Mouse (Mus musculus) lung, postnatal 0 days (tissue): ENCODE results near the gene Atxn7l2. TPM values are rescaled to one million over a fixed set of nuclear protein-coding genes. Genes with fewer than 3 reads are reported as not detected.

Experiments
- ATAC-seq: fragments of 200-750 bp; cut with Nextera tagmentation; 2 replicates; pipeline ENCODE4 v1.8.0; 2017; ENCODE audit warnings: moderate library complexity
- DNase-seq: peaks from one replicate; pipeline ENCODE4 v3.0.0-alpha.2; 2016; ENCODE audit warnings: low spot score
- H3K27ac ChIP-seq: fragments of 300-500 bp; sonication (generic); 2 replicates; pipeline ENCODE4 v1.5.1; 2014; ENCODE audit warnings: antibody characterized with exemption, mild to moderate bottlenecking, low read length, mixed read lengths
- H3K27me3 ChIP-seq: fragments of 300-500 bp; sonication (generic); replicated peaks from 2 replicates; pipeline ENCODE4 v1.6.1; 2014; ENCODE audit warnings: low read length, mixed read lengths; ENCODE audit not compliant: insufficient read depth
- H3K36me3 ChIP-seq: fragments of 300-500 bp; sonication (generic); 2 replicates; pipeline ENCODE4 v1.6.1; 2014; ENCODE audit warnings: low read length, mixed read lengths; ENCODE audit not compliant: insufficient read depth
- H3K4me1 ChIP-seq: fragments of 300-500 bp; sonication (generic); 2 replicates; pipeline ENCODE4 v1.6.1; 2014; ENCODE audit warnings: antibody characterized with exemption, low read depth, low read length, mixed read lengths; ENCODE audit not compliant: insufficient read depth
- H3K4me2 ChIP-seq: fragments of 300-500 bp; sonication (generic); replicated peaks from 2 replicates; pipeline ENCODE4 v1.6.1; 2014; ENCODE audit warnings: low read depth, mild to moderate bottlenecking, low read length, moderate library complexity, mixed read lengths
- H3K4me3 ChIP-seq: fragments of 300-500 bp; sonication (generic); 2 replicates; pipeline ENCODE4 v1.5.1; 2014; ENCODE audit warnings: low read depth, low read length
- H3K9ac ChIP-seq: fragments of 300-500 bp; sonication (generic); replicated peaks from 2 replicates; pipeline ENCODE4 v1.6.1; 2014; ENCODE audit warnings: low read depth, mild to moderate bottlenecking
- H3K9me3 ChIP-seq: fragments of 300-500 bp; sonication (generic); 2 replicates; pipeline ENCODE4 v1.6.1; 2016; ENCODE audit warnings: low read length, mixed read lengths
- CTCF ChIP-seq: IDR thresholded peaks from 2 replicates; pipeline ENCODE4 v1.5.1; 2016; ENCODE audit warnings: antibody characterized with exemption, mild to moderate bottlenecking
- EP300 ChIP-seq: IDR thresholded peaks from 2 replicates; pipeline ENCODE4 v1.6.1; 2016; ENCODE audit warnings: antibody characterized with exemption, mild to moderate bottlenecking, control low read depth
- WGBS: fragments of 180-500 bp; shearing (Covaris S2); extraction: QIAGEN DNeasy Blood & Tissue Kit; methylation state at CpG from one replicate; pipeline ENCODE4 v1.1.7; 2014; 5-methylcytosine and 5-hydroxymethylcytosine counted together
- polyA plus RNA-seq: library from polyadenylated mRNA; unstranded; fragments of >200 nt; fragmentation: Nextera tagmentation; extraction: Ambion mirVana; gene quantifications from 2 replicates; pipeline ENCODE4 v1.2.1, GENCODE M21; 2015

The Atxn7l2 gene
- polyA plus RNA-seq, 1 experiment from 2014 or later = 6.7 TPM

DNA sequence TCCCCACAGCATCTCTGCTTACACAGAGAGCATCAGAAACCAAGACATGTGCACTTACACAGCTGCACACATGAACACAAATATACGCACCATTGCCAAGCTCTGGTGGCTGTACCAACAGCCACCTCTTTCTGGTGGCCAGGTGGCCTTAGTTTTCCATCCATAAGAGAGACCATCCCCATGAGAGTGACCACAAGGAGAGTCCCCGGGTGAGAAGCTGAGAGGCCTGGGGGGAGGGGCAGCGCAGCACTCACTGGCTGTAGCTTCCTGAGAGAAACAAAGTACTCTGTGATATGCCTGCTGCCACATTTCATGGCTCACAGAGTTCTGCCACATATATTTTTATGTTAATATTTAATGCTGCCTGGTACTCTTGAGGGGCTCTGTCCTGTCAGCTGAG lies 41.5 kb downstream of the Atxn7l2 start:
- Histone ChIP-seq H3K36me3 (no peaks in the 10 kb centered on the region), H3K9ac (no peak overlapping the region), H3K9me3 (no peaks in the 10 kb centered on the region), H3K4me1 (no peaks in the 10 kb centered on the region), H3K27ac (no peak overlapping the region), H3K27me3 (no peaks in the 10 kb centered on the region; the same call in 1 of the 2 replicates), H3K4me3 (no peak overlapping the region), H3K4me2 (no peak overlapping the region)
- DNase-seq (no peak), ATAC-seq (no peak)
- WGBS = 43% methylated on average over 3 of the region's 3 CpGs
- TF ChIP-seq CTCF = no peak
- no peak for TF ChIP-seq EP300

DNA sequence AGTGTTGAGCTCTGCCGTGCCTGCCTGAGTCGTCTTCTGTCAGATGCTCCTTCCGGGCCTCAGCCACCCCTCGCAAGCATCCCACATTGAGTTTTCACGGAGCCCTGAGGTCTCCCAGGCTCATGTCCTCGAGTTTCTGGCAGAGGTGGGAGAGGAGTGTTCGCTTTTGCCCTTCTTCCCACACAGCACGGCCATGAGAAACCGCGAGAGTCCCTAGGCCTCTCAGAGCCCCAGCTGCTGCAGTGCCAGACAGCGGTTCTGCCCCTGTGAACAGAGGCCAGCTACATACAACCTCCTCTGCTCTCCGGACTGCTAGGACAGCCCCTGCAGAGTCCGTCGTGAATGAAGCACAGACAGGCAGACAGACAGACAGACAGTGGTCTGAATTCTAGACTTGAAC lies 43.2 kb downstream of the Atxn7l2 start:
- no peak overlapping the region for H3K9ac ChIP-seq
- H3K4me1 ChIP-seq = no peaks in the 10 kb centered on the region
- no peaks in the 10 kb centered on the region for H3K36me3 ChIP-seq
- no peaks in the 10 kb centered on the region for H3K27me3 ChIP-seq
- H3K4me2 ChIP-seq = no peak overlapping the region
- H3K4me3 ChIP-seq = no peak overlapping the region
- DNase-seq = no peak
- WGBS = 47% methylated on average over 14 of the region's 14 CpGs
- H3K27ac ChIP-seq = no peak overlapping the region
- H3K9me3 ChIP-seq = no peaks in the 10 kb centered on the region
- ATAC-seq = 0 out of 2 replicates have a peak, but pooled peaks have one; percentile 23
- TF ChIP-seq CTCF (no peak), EP300 (no peak)

DNA sequence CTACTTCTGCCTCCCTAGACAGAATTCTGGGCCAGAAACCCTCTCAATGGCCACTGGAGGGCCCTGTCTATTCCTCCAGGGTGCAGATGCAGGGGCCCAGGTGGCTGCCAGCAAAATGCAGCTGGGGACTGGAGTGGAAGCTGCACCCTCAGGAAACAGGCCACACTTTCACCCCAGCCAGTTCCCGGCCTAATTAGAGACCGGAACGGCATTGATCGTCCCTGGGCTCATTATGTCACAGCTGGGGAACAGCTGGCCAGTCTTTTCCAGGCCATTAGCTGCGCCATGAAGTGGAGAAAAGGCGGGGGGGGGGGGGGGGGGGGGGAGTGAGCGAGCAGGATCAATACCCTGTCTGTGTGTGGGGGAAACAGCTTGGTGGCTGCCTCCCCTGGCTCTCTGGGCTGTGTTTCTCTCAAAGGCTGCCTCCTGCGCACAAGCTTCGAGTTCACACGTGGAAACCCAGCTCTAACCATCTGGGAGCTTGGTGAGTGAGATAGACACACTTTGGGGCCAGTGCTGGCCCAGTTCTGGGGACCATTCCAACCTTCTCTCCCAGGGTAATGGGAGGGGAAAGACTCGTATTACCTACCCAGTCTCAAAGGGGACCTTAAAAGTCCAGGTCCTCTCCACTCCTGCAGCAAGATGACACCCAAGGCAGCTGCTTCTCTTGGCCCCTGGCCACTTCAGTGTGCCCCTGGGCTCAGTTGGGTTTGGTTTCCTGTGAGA lies 44.1 kb downstream of the Atxn7l2 start:
- ATAC-seq (peak; percentile 78), DNase-seq (peak; percentile 86)
- H3K27ac ChIP-seq = no peak overlapping the region
- no peak overlapping the region for H3K4me2 ChIP-seq
- no peak overlapping the region for H3K9ac ChIP-seq
- no peaks in the 10 kb centered on the region for H3K9me3 ChIP-seq
- no peaks in the 10 kb centered on the region for H3K4me1 ChIP-seq
- no peaks in the 10 kb centered on the region for H3K36me3 ChIP-seq
- no peak overlapping the region for H3K4me3 ChIP-seq
- TF ChIP-seq CTCF (peak; percentile 61), EP300 (no peak)
- 19% methylated on average over 9 of the region's 11 CpGs for WGBS
- H3K27me3 ChIP-seq = no peaks in the 10 kb centered on the region

DNA sequence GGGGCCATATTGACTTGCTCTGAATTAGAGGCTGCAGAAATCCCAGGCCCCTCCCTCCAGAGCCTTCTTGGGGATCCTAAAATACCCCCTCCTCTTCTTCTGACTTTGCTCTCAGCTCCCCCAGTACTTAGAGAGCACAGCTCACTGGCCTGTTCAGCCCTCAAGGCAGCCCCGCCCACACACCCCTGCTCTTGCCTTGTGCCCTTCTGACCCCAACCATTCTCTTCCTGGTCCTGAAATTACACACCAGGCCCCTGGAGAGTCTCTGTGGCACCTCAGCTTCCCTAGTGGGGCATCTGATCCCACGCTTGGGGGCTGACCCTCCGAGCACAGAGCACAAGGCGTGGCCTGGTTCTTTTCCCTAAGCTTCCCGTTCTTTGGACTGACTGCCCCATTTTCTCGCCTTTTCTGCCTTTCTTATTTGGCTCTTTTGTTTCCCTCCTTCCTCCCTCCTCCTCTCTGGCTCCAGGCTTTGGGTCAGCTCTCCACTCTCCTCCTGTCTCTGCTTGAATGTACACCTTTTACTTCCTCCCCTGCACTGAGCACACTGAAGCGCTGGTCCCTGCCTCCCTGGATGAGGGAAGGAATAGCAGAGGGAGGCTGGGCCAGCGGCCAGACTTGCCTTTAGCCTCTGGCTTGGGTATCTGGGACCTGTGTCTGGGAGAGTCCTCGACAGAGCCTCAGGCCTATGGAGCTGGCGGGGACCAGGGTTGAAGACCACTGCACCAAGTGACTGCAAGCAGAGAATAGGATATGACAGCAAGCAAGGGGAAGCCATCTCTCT lies 45.0 kb downstream of the Atxn7l2 start:
- 0 out of 2 replicates have a peak, but pooled peaks have one; percentile 9 for ATAC-seq
- Histone ChIP-seq H3K9ac (no peak overlapping the region), H3K4me1 (no peaks in the 10 kb centered on the region), H3K36me3 (no peaks in the 10 kb centered on the region), H3K9me3 (no peaks in the 10 kb centered on the region), H3K4me3 (no peak overlapping the region), H3K27ac (no peak overlapping the region), H3K4me2 (no peak overlapping the region), H3K27me3 (no peaks in the 10 kb centered on the region)
- DNase-seq = no peak
- TF ChIP-seq CTCF (no peak), EP300 (no peak)
- WGBS = 52% methylated on average over 10 of the region's 10 CpGs

DNA sequence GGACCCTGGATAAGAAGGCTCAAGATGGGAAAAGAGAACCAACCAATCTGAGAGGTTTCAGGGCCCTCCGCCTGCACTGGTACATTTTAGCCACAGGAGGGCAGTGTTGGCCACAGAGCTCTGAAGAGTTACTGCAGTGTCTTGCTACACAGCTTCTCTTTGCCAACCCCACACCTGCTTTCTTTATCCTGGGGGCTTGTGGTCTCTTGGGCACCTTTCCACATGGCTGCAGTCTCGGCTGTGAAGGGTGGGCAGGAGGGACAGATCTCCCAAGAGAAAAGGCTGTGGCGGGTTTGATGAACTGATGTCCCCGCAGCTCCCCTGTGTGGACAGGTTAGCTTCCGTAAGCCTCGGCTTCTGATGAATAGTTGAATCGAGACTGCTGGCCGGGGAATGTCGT lies 45.9 kb downstream of the Atxn7l2 start:
- WGBS = 12% methylated on average over 9 of the region's 9 CpGs

DNA sequence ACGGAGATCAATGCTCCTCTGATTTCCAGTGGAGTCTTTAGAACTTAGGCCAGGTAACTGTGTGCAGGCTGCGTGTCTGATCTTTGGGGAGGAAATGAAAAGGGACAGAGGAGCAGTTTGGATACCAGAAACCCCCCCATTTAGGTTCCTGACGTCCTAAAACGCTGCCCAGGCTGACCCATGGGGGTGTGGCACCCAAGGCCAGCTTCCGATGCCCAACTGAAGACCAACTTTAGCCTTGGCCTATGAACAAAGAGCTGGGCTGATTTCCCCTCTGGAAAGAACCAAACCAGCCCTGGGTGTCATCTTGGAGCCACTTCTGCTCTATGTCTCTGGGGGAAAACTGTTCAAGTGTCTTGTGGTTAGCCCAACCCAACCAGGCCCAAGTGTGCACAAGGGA lies 46.6 kb downstream of the Atxn7l2 start:
- Histone ChIP-seq H3K4me3 (no peak overlapping the region), H3K36me3 (no peaks in the 10 kb centered on the region), H3K9ac (no peak overlapping the region), H3K27me3 (no peaks in the 10 kb centered on the region), H3K9me3 (no peaks in the 10 kb centered on the region), H3K4me1 (no peaks in the 10 kb centered on the region), H3K27ac (no peak overlapping the region), H3K4me2 (no peak overlapping the region)
- ATAC-seq = no peak
- no peak for DNase-seq
- 56% methylated on average over 5 of the region's 5 CpGs for WGBS
- TF ChIP-seq CTCF (no peak), EP300 (no peak)

More for the DNA sequence above, 45.9 kb downstream of the Atxn7l2 start:
- Histone ChIP-seq H3K27me3 (no peaks in the 10 kb centered on the region), H3K9me3 (no peaks in the 10 kb centered on the region), H3K36me3 (no peaks in the 10 kb centered on the region), H3K4me2 (peak overlapping the region; percentile 34), H3K27ac (no peak overlapping the region), H3K9ac (no peak overlapping the region), H3K4me3 (no peak overlapping the region), H3K4me1 (no peaks in the 10 kb centered on the region)
- TF ChIP-seq EP300 (no peak), CTCF (peak; percentile 97)
- DNase-seq (peak; percentile 81), ATAC-seq (peak; percentile 50)
